Mouse (Mus musculus) myocyte (in vitro differentiated cells): ENCODE results near the gene Iba57. TPM values are rescaled to one million over a fixed set of nuclear protein-coding genes. Genes with fewer than 3 reads are reported as not detected.

ENCODE experiments used
- H3K27me3 ChIP-seq: one replicate; pipeline ENCODE4 v1.6.1; 2011; ENCODE audit not compliant: control insufficient read depth, insufficient read depth, insufficient read length
- H3K36me3 ChIP-seq: one replicate; pipeline ENCODE4 v1.6.1; 2011; ENCODE audit not compliant: control insufficient read depth, insufficient read depth
- H3K4me2 ChIP-seq: one replicate; pipeline ENCODE4 v1.6.1; 2011; ENCODE audit warnings: low read depth, control low read depth
- H3K4me3 ChIP-seq: one replicate; pipeline ENCODE4 v1.5.1; 2011; ENCODE audit warnings: mild to moderate bottlenecking, control low read depth, moderate library complexity
- H3K79me2 ChIP-seq: one replicate; pipeline ENCODE4 v1.6.1; 2011; ENCODE audit not compliant: control insufficient read depth, insufficient read depth
- H3ac ChIP-seq: one replicate; pipeline ENCODE4 v1.6.1; 2011; ENCODE audit not compliant: control insufficient read depth, insufficient read length
- CEBPB ChIP-seq: IDR thresholded peaks from 2 replicates; pipeline ENCODE4 v1.6.1; 2011; ENCODE audit warnings: mild to moderate bottlenecking, moderate library complexity; ENCODE audit not compliant: poor library complexity, insufficient read depth, severe bottlenecking
- E2F4 ChIP-seq: IDR thresholded peaks from one replicate; pipeline ENCODE4 v1.6.1; 2011; ENCODE audit warnings: mild to moderate bottlenecking, control low read depth, moderate library complexity; ENCODE audit not compliant: insufficient read depth
- MAX ChIP-seq: IDR thresholded peaks from one replicate; pipeline ENCODE4 v1.6.1; 2011; ENCODE audit warnings: low read depth, mild to moderate bottlenecking, control low read depth
- MYOD1 ChIP-seq, 3 experiments: IDR thresholded peaks; one replicate each; pipeline ENCODE4 v1.6.1; 2011; ENCODE audit warnings: control low read depth in 2 of 3, low read depth in 2 of 3, mild to moderate bottlenecking in 2 of 3, moderate library complexity in 1 of 3; ENCODE audit not compliant: insufficient read length in 2 of 3, control insufficient read depth in 1 of 3
- MYOG ChIP-seq, 3 experiments: IDR thresholded peaks; one replicate each; pipeline ENCODE4 v1.6.1; 2011; ENCODE audit warnings: control low read depth in 2 of 3, low read depth in 2 of 3, mild to moderate bottlenecking in 2 of 3; ENCODE audit not compliant: insufficient read length in 2 of 3, control insufficient read depth in 1 of 3, insufficient read depth in 1 of 3
- POLR2A ChIP-seq: IDR thresholded peaks from one replicate; pipeline ENCODE4 v1.6.1; 2011; ENCODE audit warnings: low read depth, mild to moderate bottlenecking, control low read depth, moderate library complexity; ENCODE audit not compliant: insufficient read length
- POLR2AphosphoS2 ChIP-seq: IDR thresholded peaks from one replicate; pipeline ENCODE4 v1.6.1; 2011; ENCODE audit warnings: low read depth, control low read depth; ENCODE audit not compliant: insufficient read length
- REST ChIP-seq: IDR thresholded peaks from one replicate; pipeline ENCODE4 v1.6.1; 2011; ENCODE audit warnings: mild to moderate bottlenecking, control low read depth, moderate library complexity; ENCODE audit not compliant: insufficient read depth, insufficient read length
- SRF ChIP-seq: IDR thresholded peaks from one replicate; pipeline ENCODE4 v1.6.1; 2011; ENCODE audit warnings: low read depth; ENCODE audit not compliant: control insufficient read depth, insufficient read length
- TCF12 ChIP-seq: IDR thresholded peaks from one replicate; pipeline ENCODE4 v1.6.1; 2011; ENCODE audit warnings: mild to moderate bottlenecking, control low read depth; ENCODE audit not compliant: poor library complexity, insufficient read depth, severe bottlenecking
- TCF3 ChIP-seq: IDR thresholded peaks from one replicate; pipeline ENCODE4 v1.6.1; 2011; ENCODE audit warnings: low read depth, control low read depth; ENCODE audit not compliant: insufficient read length
- USF1 ChIP-seq: IDR thresholded peaks from one replicate; pipeline ENCODE4 v1.6.1; 2011; ENCODE audit warnings: low read depth, mild to moderate bottlenecking, control low read depth, moderate library complexity
- polyA plus RNA-seq: library from polyadenylated mRNA; unstranded; fragments of >200 nt; fragmentation: generic; extraction: Trizol; gene quantifications from one replicate; pipeline ENCODE4 v1.2.1, GENCODE M21; 2012; ENCODE audit warnings: missing spikeins

Gene Iba57
- polyA plus RNA-seq, 1 experiment, result 3.8 TPM

GRCm38 (mm10) chr11:59209003-59209441 lies 45.5 kb upstream of the Iba57 start:
- Histone ChIP-seq H3K4me3 (peak overlapping the region; percentile 73), H3K27me3 (no peaks in the 10 kb centered on the region), H3K4me2 (peak overlapping the region; percentile 76), H3K79me2 (peaks cover 23% of the 10 kb centered on the region), H3ac (peak overlapping the region; percentile 70), H3K36me3 (peaks cover 30% of the 10 kb centered on the region)
- TF ChIP-seq E2F4, result no peak
- peak; percentile 38 for TF ChIP-seq POLR2A
- TF ChIP-seq POLR2AphosphoS2, result peak; percentile 83

- Histone ChIP-seq H3K36me3 (peaks cover 30% of the 10 kb centered on the region), H3ac (peak within 1 kb of the TSS; percentile 70), H3K27me3 (no peaks in the 10 kb centered on the region), H3K4me2 (peak within 1 kb of the TSS; percentile 87), H3K79me2 (peaks cover 16% of the 10 kb centered on the region), H3K4me3 (peak within 1 kb of the TSS; percentile 73)
- TF ChIP-seq TCF3 (no peak), SRF (no peak), MYOG (IDR thresholded peaks at IDR 0.05; ENCODE audit: control insufficient read depth in 1 of 3, insufficient read depth in 1 of 3, insufficient read length in 2 of 3, low read depth in 2 of 3) (no peak), TCF12 (no peak), CEBPB (no peak), REST (no peak), POLR2A (peak; percentile 86), USF1 (no peak), E2F4 (peak; percentile 57), MAX (no peak), MYOD1 (IDR thresholded peaks at IDR 0.05; ENCODE audit: control insufficient read depth in 1 of 3, insufficient read length in 2 of 3, low read depth in 2 of 3) (no peak), POLR2AphosphoS2 (peak; percentile 93)
Measured at GRCm38 (mm10) chr11:59208153-59208831, 44.8 kb upstream of the Iba57 start, which contains the start of gene 2310033P09Rik. Gene 2310033P09Rik, plus strand, starts transcription at chr11:59208321.

GRCm38 (mm10) chr11:59202081-59202995 lies 38.8 kb upstream of the Iba57 start, which contains the start of gene Mrpl55:
Gene Mrpl55, plus strand, starts transcription at chr11:59202486.
- Histone ChIP-seq H3ac (no peak within 1 kb of the TSS), H3K27me3 (no peaks in the 10 kb centered on the region), H3K4me3 (peak within 1 kb of the TSS; percentile 69), H3K36me3 (peaks cover 4% of the 10 kb centered on the region), H3K79me2 (peaks cover 5% of the 10 kb centered on the region), H3K4me2 (peak within 1 kb of the TSS; percentile 83)
- TF ChIP-seq REST (no peak), MYOG (IDR thresholded peaks at IDR 0.05; ENCODE audit: control insufficient read depth in 1 of 3, insufficient read depth in 1 of 3, insufficient read length in 2 of 3, low read depth in 2 of 3) (no peak), POLR2A (peak; percentile 63), MYOD1 (IDR thresholded peaks at IDR 0.05; ENCODE audit: control insufficient read depth in 1 of 3, insufficient read length in 2 of 3, low read depth in 2 of 3) (peak in 1 of 3 experiments; percentile 5), TCF3 (no peak), E2F4 (no peak), SRF (no peak), CEBPB (no peak), POLR2AphosphoS2 (peak; percentile 64), MAX (no peak)

GRCm38 (mm10) chr11:59201216-59202002 lies 37.9 kb upstream of the Iba57 start:
- Histone ChIP-seq H3ac (no peak overlapping the region), H3K4me2 (peak overlapping the region; percentile 83), H3K27me3 (no peaks in the 10 kb centered on the region), H3K36me3 (peaks cover 2% of the 10 kb centered on the region), H3K79me2 (peaks cover 5% of the 10 kb centered on the region), H3K4me3 (peak overlapping the region; percentile 69)
- TF ChIP-seq POLR2AphosphoS2, result no peak
- TF ChIP-seq MAX, result no peak
- TF ChIP-seq CEBPB, result no peak
- no peak for TF ChIP-seq TCF12
- TF ChIP-seq TCF3, result no peak
- TF ChIP-seq MYOG (IDR thresholded peaks at IDR 0.05; ENCODE audit: control insufficient read depth in 1 of 3, insufficient read depth in 1 of 3, insufficient read length in 2 of 3, low read depth in 2 of 3), result no peak
- TF ChIP-seq POLR2A, result no peak
- no peak for TF ChIP-seq MYOD1 (IDR thresholded peaks at IDR 0.05; ENCODE audit: control insufficient read depth in 1 of 3, insufficient read length in 2 of 3, low read depth in 2 of 3)
- TF ChIP-seq E2F4, result no peak
- no peak for TF ChIP-seq USF1
- TF ChIP-seq REST, result no peak
